Mouse (Mus musculus) thymus, postnatal 0 days (tissue): ENCODE data around the gene Kcnq1. TPM values are rescaled to one million over a fixed set of nuclear protein-coding genes. Genes with fewer than 3 reads are reported as not detected.

Experiments used
- DNase-seq: peaks from one replicate; pipeline ENCODE4 v3.0.0-alpha.2; 2015; ENCODE audit warnings: low spot score
- polyA plus RNA-seq: library from polyadenylated mRNA; unstranded; fragments of >200 nt; fragmentation: Nextera tagmentation; extraction: Ambion mirVana; gene quantifications from 2 replicates; pipeline ENCODE4 v1.2.1, GENCODE M21; 2015

Kcnq1 gene
- polyA plus RNA-seq, 1 experiment from 2014 or later: 0.29 TPM

DNA sequence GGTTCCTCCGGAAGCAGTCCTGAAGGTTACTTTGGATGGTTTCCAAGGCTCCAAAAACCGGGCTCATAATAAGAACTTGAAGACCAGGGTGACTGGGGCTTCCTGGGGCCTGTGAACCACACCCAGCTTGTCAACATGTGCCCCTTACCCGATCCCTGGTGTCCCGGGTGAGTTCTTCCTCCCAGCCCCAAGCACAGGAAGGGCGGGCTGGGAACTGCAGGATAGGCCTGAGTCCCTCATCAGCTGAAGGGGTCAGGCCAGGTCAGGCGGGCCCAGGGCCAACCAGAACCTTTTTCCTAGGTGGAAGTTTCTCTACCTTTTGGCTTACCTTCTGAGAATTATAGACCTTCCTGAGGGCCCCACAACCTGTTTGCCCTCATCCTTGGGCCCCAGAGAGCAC lies 306.4 kb downstream of the Kcnq1 start:
- no peak for DNase-seq

DNA sequence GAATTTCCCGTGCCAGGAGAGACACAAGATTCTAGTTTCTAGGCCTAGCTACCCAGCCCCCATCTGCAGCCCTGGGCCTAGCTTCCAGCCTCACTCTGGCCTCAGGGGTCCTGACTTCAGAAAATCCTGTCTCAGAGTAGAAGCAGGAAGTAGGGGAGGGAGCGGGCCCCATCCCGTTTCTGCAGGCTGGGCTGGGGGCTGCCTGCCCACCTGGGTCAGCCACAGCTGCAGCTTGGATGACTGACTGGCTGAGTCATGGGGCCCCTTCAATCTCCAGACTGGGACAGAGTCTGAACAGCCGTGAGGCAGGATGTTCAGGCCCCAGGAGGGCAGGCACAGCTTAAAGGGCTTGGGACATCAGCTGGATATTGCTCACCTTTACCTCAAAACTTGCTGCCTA lies 308.9 kb downstream of the Kcnq1 start:
- peak; percentile 81 for DNase-seq

DNA sequence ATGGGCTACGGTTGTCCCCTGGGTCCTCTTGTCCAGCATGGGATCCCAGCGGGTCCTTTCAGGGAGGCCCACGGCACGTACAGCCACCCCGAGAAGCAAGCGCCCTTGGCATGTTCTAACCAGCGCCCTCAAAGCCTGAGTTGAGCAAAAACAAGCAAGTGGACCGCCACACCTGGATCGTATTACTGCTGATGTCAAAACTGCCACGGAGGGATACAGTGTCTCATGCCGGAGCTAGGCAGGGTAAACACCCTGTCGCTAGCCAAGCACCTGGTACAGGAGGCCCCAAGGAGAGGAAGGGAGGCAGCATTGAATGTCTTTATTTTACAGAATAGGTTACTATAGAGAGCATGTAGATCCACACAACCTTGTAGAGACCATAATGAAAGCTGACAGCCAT lies 310.2 kb downstream of the Kcnq1 start:
- no peak for DNase-seq

DNA sequence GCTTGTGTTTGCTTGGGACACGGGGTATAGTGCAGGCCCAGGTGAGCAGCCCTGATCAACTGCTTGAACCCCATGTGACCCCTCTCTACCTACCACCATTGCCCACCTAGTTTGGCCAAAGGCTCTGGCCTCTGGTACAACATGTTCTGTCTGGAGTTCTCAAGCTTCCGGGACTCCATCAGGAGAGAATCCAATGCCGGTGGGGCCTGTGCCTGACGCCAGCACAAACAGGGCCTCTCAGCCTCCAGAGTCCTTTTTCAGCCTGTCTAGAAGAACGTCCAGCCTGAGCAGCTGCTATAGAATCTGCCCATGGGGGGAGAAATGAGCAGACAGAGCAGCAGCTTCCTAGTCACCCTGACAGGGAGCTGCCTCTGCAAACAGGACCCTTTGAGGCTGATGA lies 311.7 kb downstream of the Kcnq1 start:
- no peak for DNase-seq

DNA sequence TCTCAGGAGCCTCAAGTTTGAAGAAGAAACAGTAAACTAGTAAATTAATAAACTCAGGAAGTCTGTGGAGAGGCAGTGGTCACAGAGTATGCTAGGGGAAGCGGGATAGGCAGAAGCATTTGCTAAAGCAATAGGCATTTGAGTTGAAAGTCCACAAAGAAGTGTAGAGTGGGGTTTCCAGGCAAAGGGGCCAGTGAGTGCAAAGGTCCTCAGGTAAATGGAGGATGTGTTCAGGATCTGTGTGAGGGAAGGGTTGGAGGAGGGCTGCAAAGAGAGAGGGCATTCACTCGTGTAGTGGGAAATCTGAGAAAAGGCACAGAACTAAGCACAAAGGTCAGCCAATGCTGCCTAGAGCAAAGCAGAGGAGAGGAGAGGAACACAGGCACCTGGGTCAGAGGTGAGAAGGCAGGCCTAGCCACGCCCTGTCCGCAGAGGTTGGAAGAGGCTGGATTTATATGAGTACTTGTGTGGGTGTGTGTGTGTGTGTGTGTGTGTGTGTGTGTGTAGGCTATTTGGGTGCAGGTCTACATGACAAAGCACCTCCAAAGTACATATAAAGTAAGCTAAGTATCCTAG lies 313.5 kb downstream of the Kcnq1 start:
- no peak for DNase-seq

DNA sequence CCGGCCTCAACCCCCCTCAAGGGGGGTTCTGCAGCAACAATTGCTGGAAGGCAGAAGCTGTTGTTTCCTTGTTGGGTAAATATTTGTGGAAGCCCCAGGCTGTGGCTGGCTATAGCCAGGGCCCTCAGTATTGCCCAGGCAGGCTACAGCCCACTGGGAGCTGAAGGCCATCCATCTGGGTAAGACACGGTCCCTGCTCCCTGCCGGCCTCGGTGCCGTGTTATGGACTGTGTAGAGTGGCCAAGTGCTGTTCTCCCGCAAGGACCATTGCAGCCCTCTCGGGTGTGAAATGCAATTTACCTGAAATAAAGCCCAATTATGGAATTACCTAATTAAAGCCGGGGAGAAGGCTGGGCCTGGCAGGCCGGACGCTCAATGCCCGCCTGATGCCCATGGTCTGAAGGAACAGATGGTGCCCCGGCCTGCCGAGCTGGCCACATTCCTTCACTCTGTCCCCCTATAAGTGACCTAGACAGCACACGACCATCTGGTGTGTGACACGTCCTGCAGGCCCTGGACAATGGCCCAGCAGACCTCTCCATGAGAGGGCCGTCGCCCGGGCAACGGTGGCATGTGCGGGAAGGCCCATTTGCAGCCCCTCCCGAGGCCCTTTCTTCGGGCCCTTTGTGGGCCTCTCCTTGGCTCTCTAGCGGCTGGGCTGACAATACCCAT lies 322.1 kb downstream of the Kcnq1 start:
- DNase-seq: no peak

DNA sequence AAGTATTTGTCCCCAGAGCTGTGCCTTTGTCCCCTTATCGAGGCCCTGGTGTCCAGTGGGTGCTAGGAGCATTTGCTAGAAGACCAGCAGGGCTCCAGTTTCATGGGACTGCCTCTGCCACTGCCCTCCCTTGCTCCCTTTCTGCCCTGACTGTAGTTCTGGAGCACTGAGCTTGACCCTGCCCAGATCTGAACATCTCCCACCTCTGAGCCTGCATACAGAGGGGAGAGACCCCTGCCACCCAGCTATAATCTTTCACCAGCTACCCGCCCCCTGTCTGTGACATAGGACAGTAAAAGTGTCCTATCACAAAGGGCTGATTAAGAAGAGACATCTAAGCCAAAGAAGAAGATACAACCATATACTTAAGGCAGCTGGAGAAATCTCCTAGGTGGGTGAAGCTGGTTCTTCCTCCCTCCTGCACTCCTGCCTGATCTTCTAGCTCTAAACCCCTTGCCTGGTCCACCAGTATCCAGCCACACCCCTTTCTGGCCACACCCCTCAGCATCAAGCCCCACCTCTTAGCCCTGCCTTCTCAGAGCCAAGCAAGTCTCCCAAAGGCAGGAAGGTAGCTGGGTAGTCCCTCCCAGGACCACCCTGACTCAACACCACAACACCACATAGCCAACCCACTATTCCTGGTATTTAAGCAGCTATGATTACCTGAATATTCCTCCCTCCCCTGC lies 322.8 kb downstream of the Kcnq1 start:
- no peak for DNase-seq

DNA sequence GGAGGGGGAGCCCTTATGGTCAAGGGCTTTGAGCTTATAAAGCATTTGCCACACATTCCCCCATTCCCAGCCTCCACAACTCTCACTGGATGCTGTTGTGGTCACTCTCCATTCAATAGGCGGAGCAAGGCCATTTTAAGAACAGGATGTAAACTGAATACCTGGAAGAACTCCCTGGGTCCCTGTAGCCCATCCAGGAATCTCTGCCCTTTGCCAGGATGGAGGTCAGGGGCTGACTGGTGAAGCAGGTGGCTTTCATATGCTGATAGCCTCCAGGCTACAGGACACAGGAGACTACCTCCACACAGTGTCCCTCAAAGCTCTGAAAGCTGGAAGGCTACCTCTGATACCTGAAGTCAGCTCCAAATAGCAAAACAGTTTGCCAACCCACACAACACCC lies 326.5 kb downstream of the Kcnq1 start:
- no peak for DNase-seq

DNA sequence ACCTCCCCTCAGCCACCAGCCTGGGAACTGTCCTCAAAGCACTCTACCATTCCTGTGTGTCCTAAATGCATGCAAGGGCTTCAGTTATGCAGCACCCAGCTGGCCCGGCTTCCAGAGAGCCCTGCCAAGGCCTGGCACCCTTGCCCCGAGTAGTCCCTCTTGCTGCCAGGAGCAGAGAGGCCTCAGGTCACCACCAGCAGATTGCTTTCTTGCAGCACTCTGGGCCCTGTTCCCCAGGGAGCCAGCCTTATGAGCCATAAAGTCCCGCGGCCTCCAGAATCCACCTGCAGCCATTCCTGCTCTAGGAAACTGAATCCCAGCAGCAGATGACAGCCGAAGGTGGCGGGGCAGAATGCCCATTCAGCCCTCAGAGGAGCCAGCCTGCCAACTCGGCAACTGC lies 327.2 kb downstream of the Kcnq1 start:
- no peak for DNase-seq

DNA sequence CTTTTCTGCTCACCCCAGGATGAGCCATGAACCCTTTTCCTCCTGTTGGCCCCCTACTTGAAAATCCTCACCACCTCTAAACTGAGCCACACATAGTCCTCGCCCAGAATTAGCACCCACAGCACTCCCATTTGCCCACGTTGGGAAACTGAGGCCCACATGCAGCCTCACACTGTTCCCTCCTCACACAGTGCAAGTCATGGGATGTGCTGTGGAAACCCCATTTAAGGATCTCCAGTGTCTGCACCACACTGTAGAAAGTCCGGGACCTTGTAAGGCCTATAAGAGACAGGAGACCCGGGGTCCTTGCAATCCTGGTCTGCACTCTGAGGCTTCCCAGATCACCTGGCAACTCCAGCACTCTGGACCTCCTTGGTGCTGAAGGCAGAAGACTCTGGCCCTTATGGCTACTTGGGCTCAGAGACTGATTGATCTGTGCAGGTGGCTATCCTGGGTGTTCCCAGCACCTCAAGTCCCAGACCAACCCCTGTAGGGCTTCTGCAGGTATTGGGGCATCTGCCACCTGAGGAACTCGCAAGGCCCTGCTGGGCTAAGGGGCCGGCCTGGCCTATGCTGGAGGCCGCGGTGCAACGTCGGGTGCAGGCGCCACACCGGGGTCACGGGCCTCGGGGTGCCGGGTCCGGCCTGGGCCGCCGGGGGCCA lies 331.2 kb downstream of the Kcnq1 start:
- no peak for DNase-seq

DNA sequence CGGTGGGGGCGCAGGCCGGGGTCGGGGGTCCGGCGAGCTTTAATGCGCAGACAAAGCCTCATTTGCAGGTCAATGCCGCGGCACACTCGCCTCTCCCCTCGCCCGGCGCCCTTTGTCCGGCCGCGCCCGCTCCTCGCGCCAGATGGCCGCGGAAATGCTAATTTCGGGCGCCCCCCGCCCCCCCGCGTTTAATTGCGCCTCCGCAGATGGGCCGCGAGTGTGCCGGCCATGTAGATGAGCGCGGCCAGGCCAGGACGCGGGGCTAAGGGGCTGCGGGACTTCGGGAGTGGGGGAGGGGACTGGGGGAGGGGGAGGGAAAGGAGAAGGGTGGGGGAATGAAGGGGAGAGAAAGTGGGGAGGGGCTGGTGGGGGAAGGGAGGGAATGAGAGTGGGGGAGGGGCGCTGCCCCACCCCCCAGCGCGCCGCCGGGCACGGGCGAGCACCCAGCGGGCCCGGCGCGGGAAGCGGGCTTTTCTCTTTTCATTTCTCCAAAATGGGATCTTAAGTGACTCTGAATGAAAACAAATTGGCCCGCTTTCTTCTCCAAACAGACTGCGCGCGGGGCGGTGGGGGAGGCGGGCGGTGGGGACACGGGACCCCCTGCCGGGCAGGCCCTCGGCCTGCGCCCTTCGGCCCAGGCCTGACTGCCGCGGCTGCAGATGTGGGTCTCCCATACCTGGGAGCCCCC lies 331.9 kb downstream of the Kcnq1 start:
- no peak for DNase-seq

DNA sequence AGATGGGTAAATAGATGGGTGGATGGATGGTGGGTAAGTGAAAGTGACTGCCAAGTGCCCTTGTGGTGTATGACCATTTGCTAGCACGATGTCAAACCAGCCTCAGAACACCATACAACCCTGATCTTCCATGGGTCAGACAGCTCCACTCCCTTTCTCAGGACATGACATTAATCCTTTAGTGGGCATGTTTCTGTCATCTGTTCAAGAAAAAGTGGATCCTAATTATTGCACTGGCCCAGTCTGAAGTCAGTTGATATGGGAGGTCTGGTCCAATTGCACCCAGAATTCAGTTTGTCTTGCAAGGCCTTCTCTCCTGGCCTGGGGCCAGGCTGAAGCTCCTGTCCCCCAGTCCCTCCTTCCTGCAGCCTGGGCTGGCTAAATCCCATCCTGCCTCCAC lies 332.8 kb downstream of the Kcnq1 start:
- no peak for DNase-seq

DNA sequence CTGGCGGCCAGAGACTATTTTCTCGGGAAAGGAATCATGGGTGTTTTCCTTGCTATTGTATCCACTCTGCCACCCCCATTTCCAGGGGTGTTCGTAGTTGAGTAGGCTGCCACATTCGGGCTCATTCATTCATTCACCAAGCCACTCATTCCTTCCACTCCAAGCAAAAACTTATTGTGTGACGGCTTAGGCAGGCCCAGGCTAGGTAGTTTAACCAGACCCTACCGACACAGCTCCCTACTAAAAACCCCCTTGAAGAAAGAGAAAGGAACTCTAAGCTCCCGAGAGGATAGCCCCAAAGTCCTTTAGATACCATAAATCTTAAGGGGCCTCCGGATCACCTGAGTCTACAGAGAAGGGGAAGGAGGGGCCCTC lies 338.4 kb downstream of the Kcnq1 start:
- DNase-seq: no peak

DNA sequence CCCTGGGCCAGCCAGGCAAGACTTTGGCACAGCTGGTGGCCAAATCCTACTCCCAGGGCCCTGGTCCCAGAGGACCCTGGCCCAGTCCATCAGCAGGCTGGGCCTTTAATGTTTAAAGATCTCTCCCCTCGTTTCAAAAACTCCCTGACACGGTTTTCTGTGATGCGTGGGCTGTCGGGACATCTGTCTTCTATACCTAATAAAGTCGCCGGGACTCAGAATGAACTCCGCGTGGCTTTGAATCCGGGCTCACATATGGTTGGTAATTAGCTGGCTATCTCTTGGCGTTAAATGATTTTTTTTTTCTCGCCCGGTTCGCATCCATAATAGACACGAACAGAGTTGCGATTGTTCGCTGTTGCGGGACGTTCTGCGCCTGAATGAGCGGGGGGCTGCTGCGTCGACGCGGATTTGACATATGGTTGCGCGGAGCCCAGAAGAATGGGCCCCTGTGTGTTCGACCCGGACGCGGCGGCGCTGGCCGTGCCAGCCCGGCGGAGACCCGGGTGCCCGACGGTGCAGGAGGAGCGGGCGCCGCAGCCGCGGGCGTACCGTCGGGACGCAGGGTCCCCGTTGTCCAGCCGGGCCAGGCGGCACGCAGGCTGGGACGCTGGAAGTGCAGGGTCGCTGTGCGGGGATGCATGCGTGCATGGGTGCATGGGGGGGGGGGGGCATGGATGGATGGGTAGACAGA lies 338.9 kb downstream of the Kcnq1 start:
- DNase-seq: no peak

DNA sequence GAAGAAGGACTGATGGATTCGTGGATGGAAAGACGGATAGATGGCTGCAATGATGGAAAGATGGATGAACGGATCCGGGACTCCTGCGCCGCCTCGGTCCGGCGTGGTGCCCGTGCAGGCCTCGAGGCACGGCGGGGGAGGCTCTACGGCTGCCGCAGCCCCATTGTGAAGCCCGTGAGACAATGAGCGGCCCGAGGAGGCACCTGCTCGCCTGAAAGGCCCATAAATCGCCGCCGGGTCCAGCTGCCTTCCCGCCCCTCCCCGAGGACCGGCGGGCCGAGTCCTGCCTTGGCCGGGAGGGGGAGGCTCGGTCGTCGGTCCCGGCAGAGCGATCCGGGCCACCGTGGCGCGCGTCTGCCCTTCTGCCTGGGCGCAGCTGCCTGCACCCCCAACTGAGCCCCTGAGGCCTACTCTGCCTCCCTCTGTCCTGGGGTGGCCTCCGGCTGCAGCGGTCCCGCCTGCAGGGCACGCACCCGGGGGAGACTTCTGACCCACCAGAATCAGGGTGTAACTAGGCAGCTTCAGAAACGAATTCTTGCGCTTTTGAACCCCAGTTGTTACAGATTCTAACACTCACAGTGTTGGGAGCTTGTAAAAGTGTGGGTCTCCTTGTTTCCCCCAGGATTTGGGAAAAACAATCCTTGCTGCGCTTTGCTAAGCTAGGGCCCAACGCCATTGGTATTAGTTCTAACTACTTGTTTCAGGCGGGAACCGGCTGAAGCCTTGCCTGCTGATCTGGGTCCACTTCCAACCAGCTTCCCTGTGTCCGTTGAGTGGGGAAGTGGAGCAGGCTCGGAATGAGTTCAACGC lies 339.7 kb downstream of the Kcnq1 start:
- DNase-seq: no peak

DNA sequence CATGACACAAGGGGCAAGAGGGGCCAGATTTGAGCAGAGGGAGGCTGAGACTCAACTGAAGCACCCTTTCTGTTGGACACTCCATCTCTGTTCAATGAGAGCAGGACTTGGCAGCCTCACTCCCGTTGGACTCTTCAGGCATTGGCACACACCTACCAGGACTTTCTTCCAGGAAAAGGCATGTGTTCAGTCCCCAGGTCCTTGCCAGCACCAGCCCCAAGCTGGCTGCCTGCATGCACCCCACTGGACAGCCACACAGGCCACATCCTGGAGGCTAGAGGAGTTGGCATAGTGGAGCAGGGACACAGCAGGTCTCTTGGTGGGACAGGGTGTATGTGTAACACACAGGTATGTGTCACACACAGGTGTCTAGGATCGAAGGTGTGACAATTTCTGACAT lies 341.0 kb downstream of the Kcnq1 start:
- no peak for DNase-seq

DNA sequence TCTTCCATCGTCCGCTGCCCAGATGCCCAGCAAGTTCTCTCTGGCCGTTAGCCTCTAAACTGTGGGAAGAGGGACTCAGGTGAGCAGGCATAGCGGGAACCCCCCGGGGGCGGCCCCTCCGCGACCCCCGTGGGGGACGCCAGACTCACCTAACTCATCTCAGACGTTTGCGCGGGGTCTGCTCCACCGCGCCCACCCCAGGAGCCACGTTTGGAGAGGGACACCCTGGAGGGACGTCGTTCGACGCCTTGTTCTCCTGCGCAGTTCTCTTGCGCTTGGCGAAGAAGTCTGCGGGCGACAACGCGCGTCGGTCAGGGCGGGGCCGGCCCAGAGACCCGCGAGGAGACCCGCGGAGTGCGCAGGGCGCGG lies 352.8 kb downstream of the Kcnq1 start:
- DNase-seq: peak; percentile 5

DNA sequence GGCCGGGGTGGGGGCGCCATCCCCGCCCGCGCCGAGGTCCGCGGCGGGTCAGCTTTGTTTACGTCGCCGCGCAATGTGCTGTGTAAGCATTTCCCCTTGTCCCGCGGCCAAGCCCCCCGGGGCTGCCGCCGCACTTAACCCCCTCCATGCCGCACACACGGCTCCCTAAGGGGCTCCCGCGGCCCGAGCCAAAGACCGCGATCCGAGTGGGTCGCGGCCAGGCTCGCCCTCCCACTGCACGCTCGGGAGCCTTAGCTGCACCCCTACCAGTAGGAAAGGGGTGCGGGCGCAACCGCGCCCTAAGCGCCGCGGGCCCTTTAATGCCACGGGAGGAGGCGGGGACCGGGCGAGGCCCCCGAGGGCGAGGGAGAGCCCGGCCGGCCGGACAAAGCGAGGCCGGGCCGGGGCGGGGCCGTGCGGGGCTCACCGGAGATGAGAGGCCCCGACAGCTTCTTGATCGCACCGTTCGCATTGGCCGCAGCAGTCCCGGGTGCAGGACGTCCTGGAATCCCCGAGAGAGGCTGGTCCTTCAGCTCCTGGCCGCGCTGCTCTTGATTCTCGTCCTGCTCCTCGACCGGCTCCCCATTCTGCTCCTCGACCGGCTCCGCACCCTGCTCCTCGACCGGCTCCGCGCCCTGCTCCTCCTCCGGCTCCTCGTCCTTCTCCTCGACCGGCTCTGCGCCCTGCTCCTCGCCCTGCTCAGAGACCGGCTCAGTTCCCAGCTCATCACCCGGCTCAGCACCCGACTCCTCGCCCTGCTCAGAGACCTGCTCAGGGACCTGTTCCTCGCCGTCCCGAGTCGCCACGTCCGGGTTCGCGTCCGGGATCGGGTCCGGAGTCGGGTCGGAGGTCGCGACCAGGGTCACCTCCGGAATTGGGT lies 353.4 kb downstream of the Kcnq1 start:
- DNase-seq: peak; percentile 10

DNA sequence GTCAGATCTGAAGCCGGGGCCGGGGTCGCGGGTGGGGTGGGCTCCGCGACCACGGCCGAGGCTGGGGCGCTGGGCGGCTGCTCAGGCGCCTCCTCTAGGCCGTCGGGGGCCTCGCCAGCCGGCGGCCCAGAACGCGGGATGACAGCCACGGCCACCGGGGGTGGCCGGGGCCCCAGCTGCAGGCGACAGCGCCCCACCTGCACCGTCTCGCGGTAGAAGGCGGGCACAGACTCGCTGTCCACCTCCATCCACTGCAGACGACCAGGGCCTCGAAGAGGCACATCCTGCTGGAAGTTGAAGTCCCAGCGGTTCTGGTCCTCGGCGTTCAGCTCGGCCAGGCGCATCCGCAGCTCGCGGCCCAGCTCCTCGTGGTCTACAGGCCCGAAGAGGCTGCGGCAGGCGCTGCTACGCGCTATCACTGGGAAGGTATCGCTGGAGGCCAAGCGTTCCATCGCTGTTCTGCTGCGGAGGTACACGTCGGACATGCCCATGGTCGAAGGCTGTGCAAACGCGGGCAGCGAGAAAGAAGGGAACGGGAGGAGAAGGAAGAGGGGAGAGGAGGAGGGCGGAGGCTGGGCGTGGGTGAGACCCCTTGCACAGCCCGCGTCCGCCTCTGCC lies 354.2 kb downstream of the Kcnq1 start:
- DNase-seq: no peak
